Mouse (Mus musculus): ENCODE measurements around the gene Zic5. TPM values are rescaled to one million over a fixed set of nuclear protein-coding genes. Genes with fewer than 3 reads are reported as not detected.
A peak's percentile ranks its signal among the peaks of the same experiment; 100 is the strongest.

The Zic5 gene
- polyA plus RNA-seq, 1 experiment, result 24.8 TPM

DNA sequence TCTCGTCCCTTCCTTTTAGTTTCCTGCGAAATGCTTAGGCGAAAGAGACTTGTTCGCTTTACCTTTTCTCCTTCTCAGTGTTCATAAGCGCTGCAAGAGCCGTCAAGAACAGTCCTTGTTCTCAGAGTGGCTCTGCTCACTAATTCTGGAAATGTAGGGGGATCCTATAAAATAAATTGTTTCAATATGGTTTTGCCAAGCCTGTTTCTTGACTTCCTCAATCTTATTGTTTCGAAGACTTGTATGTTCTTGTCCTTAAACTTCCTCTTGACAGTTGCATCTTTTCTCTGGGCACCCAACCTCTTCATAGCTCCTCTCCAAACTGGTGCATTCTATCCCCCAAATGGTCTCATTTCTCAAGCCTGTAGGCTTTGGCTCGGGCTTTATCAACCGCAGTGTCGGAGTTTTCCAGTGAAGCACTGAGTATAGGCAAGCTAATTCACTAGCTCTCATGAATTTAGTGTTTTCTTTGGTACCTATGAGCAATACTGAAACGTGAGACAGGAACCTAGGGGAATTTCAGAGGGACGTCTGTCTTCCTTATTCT, 20.2 kb upstream of the Zic5 start:
- Histone ChIP-seq H3K36me3 (ENCODE audit: control insufficient read depth, insufficient read depth, low read length, poor library complexity, severe bottlenecking) (no peaks in the 10 kb centered on the region), H3K9me3 (replicated peaks; ENCODE audit: control insufficient read depth, insufficient read depth, low read length, poor library complexity, severe bottlenecking) (no peaks in the 10 kb centered on the region), H3K4me1 (ENCODE audit: control insufficient read depth, insufficient read depth, low read length) (no peaks in the 10 kb centered on the region), H3K27ac (ENCODE audit: insufficient read depth, low read length) (no peak overlapping the region), H3K9ac (ENCODE audit: low read depth, poor library complexity, severe bottlenecking) (no peak overlapping the region), H3K27me3 (ENCODE audit: control insufficient read depth, insufficient read depth, low read length, poor library complexity, severe bottlenecking) (peaks cover 46% of the 10 kb centered on the region), H3K4me3 (ENCODE audit: low read depth, low read length) (no peak overlapping the region)
- no peak for TF ChIP-seq POLR2A (IDR thresholded peaks at IDR 0.05; ENCODE audit: insufficient read depth, low read length)
- TF ChIP-seq CTCF (IDR thresholded peaks at IDR 0.05; ENCODE audit: low read depth, low read length), result no peak
- no peak for TF ChIP-seq EP300 (IDR thresholded peaks at IDR 0.05; ENCODE audit: insufficient read depth, low read depth, low read length)

DNA sequence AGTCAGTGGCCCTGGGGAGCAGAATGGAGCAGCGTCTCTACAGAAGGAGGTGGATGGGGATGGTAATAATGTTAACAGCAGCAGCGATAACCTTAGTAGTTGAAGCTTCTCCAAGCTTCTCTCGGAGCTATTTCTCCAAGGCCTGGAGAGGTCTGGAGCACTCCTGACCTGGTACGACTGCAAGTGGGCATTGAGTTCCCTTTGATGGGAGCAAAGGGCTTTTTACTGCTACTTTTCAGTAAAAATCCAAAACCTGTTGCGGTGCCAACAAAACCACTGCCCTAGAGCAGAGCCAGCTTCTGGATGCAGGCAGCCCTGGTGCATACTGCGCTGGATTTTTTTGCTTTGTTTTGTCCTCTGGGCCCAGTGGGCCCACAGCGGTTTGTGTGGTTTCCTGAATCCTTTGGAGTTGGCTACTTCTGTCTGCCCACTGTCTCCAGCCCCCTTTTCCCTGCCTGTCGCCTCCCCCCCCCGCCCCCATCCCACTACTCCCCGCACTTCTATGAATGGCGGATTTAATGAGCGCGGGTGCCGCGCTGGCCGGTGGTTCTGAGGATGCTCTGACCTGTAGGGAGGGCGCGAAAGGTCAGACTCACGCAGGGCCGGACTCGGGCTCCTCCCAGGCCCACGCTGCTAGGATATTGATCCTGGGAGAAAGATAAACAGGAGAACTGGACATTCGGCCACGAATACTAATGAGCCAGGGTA, 19.5 kb upstream of the Zic5 start:
- Histone ChIP-seq H3K9me3 (replicated peaks; ENCODE audit: control insufficient read depth, insufficient read depth, low read length, poor library complexity, severe bottlenecking) (no peaks in the 10 kb centered on the region), H3K27me3 (ENCODE audit: control insufficient read depth, insufficient read depth, low read length, poor library complexity, severe bottlenecking) (peaks cover 49% of the 10 kb centered on the region), H3K4me1 (ENCODE audit: control insufficient read depth, insufficient read depth, low read length) (no peaks in the 10 kb centered on the region), H3K36me3 (ENCODE audit: control insufficient read depth, insufficient read depth, low read length, poor library complexity, severe bottlenecking) (no peaks in the 10 kb centered on the region), H3K27ac (ENCODE audit: insufficient read depth, low read length) (no peak overlapping the region), H3K4me3 (ENCODE audit: low read depth, low read length) (no peak overlapping the region), H3K9ac (ENCODE audit: low read depth, poor library complexity, severe bottlenecking) (no peak overlapping the region)
- TF ChIP-seq POLR2A (IDR thresholded peaks at IDR 0.05; ENCODE audit: insufficient read depth, low read length), result no peak
- no peak for TF ChIP-seq EP300 (IDR thresholded peaks at IDR 0.05; ENCODE audit: insufficient read depth, low read depth, low read length)
- TF ChIP-seq CTCF (IDR thresholded peaks at IDR 0.05; ENCODE audit: low read depth, low read length), result no peak

DNA sequence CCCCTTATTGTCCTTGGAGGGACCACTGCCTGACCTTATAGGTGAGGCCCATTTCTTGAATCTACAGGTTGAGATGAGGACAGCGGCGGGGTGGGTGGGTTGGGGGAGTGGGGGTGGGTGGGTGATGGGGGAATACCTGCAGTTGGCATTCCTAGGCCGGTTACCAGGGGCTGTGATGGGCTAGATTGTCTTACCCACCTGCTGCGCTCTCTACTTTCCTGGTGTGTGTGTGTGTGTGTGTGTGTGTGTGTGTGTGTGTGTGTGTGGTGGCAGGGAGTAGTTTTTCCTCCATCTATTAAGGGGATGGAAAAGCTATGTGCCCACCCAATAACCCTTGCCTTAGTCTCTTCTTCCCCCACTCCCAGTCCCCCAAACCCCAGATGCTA, 19.0 kb upstream of the Zic5 start:
- no peak overlapping the region for H3K27ac ChIP-seq (ENCODE audit: insufficient read depth, low read length)
- H3K4me1 ChIP-seq (ENCODE audit: control insufficient read depth, insufficient read depth, low read length), result no peaks in the 10 kb centered on the region
- peaks cover 48% of the 10 kb centered on the region for H3K27me3 ChIP-seq (ENCODE audit: control insufficient read depth, insufficient read depth, low read length, poor library complexity, severe bottlenecking)
- no peaks in the 10 kb centered on the region for H3K36me3 ChIP-seq (ENCODE audit: control insufficient read depth, insufficient read depth, low read length, poor library complexity, severe bottlenecking)
- no peak overlapping the region for H3K4me3 ChIP-seq (ENCODE audit: low read depth, low read length)
- no peaks in the 10 kb centered on the region for H3K9me3 ChIP-seq (replicated peaks; ENCODE audit: control insufficient read depth, insufficient read depth, low read length, poor library complexity, severe bottlenecking)
- H3K9ac ChIP-seq (ENCODE audit: low read depth, poor library complexity, severe bottlenecking), result no peak overlapping the region
- no peak for TF ChIP-seq EP300 (IDR thresholded peaks at IDR 0.05; ENCODE audit: insufficient read depth, low read depth, low read length)

DNA sequence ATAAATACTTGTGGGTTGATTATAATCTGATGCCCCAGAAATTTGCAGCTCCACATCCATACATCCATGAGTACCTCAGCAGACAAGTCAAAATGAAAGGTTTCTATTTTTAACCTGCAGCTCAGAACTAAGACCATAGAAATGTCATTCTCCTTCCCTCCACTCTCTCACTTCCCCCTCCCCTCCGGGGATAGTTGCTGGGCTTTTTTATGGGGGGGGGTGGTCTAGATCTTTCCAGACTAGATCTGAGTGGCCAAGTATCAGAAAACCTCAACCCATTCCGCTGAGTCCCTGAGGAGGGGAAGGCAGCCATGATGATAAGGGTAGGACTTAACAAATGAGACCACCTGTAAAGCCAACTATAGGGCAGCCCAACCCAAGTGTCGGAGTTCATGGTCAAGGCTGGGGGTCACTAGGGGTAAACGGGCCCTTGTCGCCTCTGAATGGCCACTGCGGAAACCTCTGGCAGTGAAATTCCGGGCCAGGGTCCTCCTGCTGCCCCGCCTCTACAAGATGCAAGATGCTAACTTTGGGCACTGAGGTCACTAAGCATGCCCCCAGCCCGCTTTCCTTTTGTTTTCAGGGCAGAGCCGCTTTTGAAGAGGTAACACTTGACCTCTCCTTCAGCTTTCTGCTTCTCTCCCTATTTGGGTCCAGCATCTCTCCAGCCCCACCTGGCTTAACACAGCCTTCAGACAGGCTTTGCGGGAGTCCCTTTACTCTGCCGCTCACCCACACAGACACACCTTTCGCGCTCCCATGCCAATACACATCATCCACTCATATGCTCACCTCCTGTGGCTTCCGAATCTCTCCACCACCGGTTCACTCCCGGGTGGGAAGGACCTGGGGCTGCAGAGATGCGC, 18.3 kb upstream of the Zic5 start:
- Histone ChIP-seq H3K27ac (ENCODE audit: insufficient read depth, low read length) (no peak overlapping the region), H3K9me3 (replicated peaks; ENCODE audit: control insufficient read depth, insufficient read depth, low read length, poor library complexity, severe bottlenecking) (no peaks in the 10 kb centered on the region), H3K27me3 (ENCODE audit: control insufficient read depth, insufficient read depth, low read length, poor library complexity, severe bottlenecking) (peaks cover 48% of the 10 kb centered on the region), H3K9ac (ENCODE audit: low read depth, poor library complexity, severe bottlenecking) (no peak overlapping the region), H3K36me3 (ENCODE audit: control insufficient read depth, insufficient read depth, low read length, poor library complexity, severe bottlenecking) (no peaks in the 10 kb centered on the region), H3K4me1 (ENCODE audit: control insufficient read depth, insufficient read depth, low read length) (no peaks in the 10 kb centered on the region), H3K4me3 (ENCODE audit: low read depth, low read length) (no peak overlapping the region)
- TF ChIP-seq CTCF (IDR thresholded peaks at IDR 0.05; ENCODE audit: low read depth, low read length) (no peak), EP300 (IDR thresholded peaks at IDR 0.05; ENCODE audit: insufficient read depth, low read depth, low read length) (no peak), POLR2A (IDR thresholded peaks at IDR 0.05; ENCODE audit: insufficient read depth, low read length) (no peak)

DNA sequence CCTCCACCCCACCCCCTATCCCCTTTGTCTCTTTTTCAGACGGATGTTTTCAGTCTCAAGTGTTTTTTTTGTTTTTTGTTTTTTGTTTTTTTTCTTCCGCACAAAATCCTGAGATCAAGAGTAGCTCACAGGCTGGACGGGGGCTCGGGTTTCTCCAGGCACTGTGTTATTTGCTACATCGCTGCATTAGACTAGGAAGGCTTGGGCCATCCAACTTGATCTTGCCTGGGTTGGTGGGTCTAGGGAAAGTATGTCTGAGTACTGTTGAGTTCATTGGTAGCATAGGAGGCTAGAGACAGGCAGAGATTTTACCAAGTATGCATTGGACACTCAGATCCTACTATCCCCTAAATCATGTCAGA, 17.5 kb upstream of the Zic5 start:
- Histone ChIP-seq H3K27me3 (ENCODE audit: control insufficient read depth, insufficient read depth, low read length, poor library complexity, severe bottlenecking) (peaks cover 49% of the 10 kb centered on the region), H3K27ac (ENCODE audit: insufficient read depth, low read length) (no peak overlapping the region), H3K9ac (ENCODE audit: low read depth, poor library complexity, severe bottlenecking) (no peak overlapping the region), H3K4me1 (ENCODE audit: control insufficient read depth, insufficient read depth, low read length) (no peaks in the 10 kb centered on the region), H3K9me3 (replicated peaks; ENCODE audit: control insufficient read depth, insufficient read depth, low read length, poor library complexity, severe bottlenecking) (no peaks in the 10 kb centered on the region), H3K4me3 (ENCODE audit: low read depth, low read length) (peak overlapping the region; percentile 20; the same call in 1 of the 2 replicates), H3K36me3 (ENCODE audit: control insufficient read depth, insufficient read depth, low read length, poor library complexity, severe bottlenecking) (no peaks in the 10 kb centered on the region)
- TF ChIP-seq EP300 (IDR thresholded peaks at IDR 0.05; ENCODE audit: insufficient read depth, low read depth, low read length) (no peak), POLR2A (IDR thresholded peaks at IDR 0.05; ENCODE audit: insufficient read depth, low read length) (no peak), CTCF (IDR thresholded peaks at IDR 0.05; ENCODE audit: low read depth, low read length) (no peak)
